Mouse (Mus musculus): ENCODE data around the gene Fbxl18. TPM values are rescaled to one million over a fixed set of nuclear protein-coding genes. Genes with fewer than 3 reads are reported as not detected.

Gene Fbxl18
- polyA plus RNA-seq, 1 experiment, result 21.3 TPM

- Histone ChIP-seq H3K4me1 (ENCODE audit: control insufficient read depth, insufficient read depth, low read length) (no peaks in the 10 kb centered on the region), H3K4me3 (replicated peaks; ENCODE audit: extremely low read depth, low read depth, low read length) (no peak overlapping the region)
- TF ChIP-seq POLR2A (IDR thresholded peaks at IDR 0.05; ENCODE audit: borderline replicate concordance, extremely low read depth, low read depth, low read length) (no peak), CTCF (IDR thresholded peaks at IDR 0.05; ENCODE audit: insufficient read depth, low read length) (0 out of 2 replicates have a peak, but pooled peaks have one; percentile 8)
- DNase-seq, result no peak
- 80% methylated on average over 4 of the region's 4 CpGs for whole genome bisulfite sequencing
Measured at GRCm38 (mm10) chr5:142856408-142856807, 38.8 kb downstream of the Fbxl18 start.

- DNase-seq, result peak; percentile 19
- H3K4me1 ChIP-seq (ENCODE audit: control insufficient read depth, insufficient read depth, low read length), result no peaks in the 10 kb centered on the region
- WGBS, result 75% methylated on average over 10 of the region's 10 CpGs
- TF ChIP-seq POLR2A (IDR thresholded peaks at IDR 0.05; ENCODE audit: borderline replicate concordance, extremely low read depth, low read depth, low read length) (no peak), CTCF (IDR thresholded peaks at IDR 0.05; ENCODE audit: insufficient read depth, low read length) (peak; percentile 56)
- H3K4me3 ChIP-seq (replicated peaks; ENCODE audit: extremely low read depth, low read depth, low read length), result no peak overlapping the region
Measured at GRCm38 (mm10) chr5:142854877-142855276, 40.3 kb downstream of the Fbxl18 start.

- 60% methylated on average over 6 of the region's 6 CpGs for WGBS
- Histone ChIP-seq H3K4me3 (replicated peaks; ENCODE audit: extremely low read depth, low read depth, low read length) (no peak overlapping the region), H3K4me1 (ENCODE audit: control insufficient read depth, insufficient read depth, low read length) (no peaks in the 10 kb centered on the region)
- DNase-seq, result no peak
- TF ChIP-seq POLR2A (IDR thresholded peaks at IDR 0.05; ENCODE audit: borderline replicate concordance, extremely low read depth, low read depth, low read length) (no peak), CTCF (IDR thresholded peaks at IDR 0.05; ENCODE audit: insufficient read depth, low read length) (no peak)
Measured at GRCm38 (mm10) chr5:142853585-142853984, 41.6 kb downstream of the Fbxl18 start.

- no peak for TF ChIP-seq CTCF (IDR thresholded peaks at IDR 0.05; ENCODE audit: insufficient read depth, low read length)
- TF ChIP-seq POLR2A (IDR thresholded peaks at IDR 0.05; ENCODE audit: borderline replicate concordance, extremely low read depth, low read depth, low read length), result no peak
- no peak for DNase-seq
- Histone ChIP-seq H3K4me1 (ENCODE audit: control insufficient read depth, insufficient read depth, low read length) (no peaks in the 10 kb centered on the region), H3K4me3 (replicated peaks; ENCODE audit: extremely low read depth, low read depth, low read length) (no peak overlapping the region)
- WGBS, result 56% methylated on average over 5 of the region's 5 CpGs
Measured at GRCm38 (mm10) chr5:142851681-142852049, 43.6 kb downstream of the Fbxl18 start.

GRCm38 (mm10) chr5:142850916-142851680 lies 44.1 kb downstream of the Fbxl18 start:
- H3K4me1 ChIP-seq (ENCODE audit: control insufficient read depth, insufficient read depth, low read length), result no peaks in the 10 kb centered on the region
- WGBS, result 70% methylated on average over 7 of the region's 7 CpGs
- no peak overlapping the region for H3K4me3 ChIP-seq (replicated peaks; ENCODE audit: extremely low read depth, low read depth, low read length)
- DNase-seq, result no peak
- no peak for TF ChIP-seq POLR2A (IDR thresholded peaks at IDR 0.05; ENCODE audit: borderline replicate concordance, extremely low read depth, low read depth, low read length)
- no peak for TF ChIP-seq CTCF (IDR thresholded peaks at IDR 0.05; ENCODE audit: insufficient read depth, low read length)

- WGBS, result 79% methylated on average over 9 of the region's 9 CpGs
- TF ChIP-seq CTCF (IDR thresholded peaks at IDR 0.05; ENCODE audit: insufficient read depth, low read length), result no peak
- TF ChIP-seq POLR2A (IDR thresholded peaks at IDR 0.05; ENCODE audit: borderline replicate concordance, extremely low read depth, low read depth, low read length), result no peak
- H3K4me3 ChIP-seq (replicated peaks; ENCODE audit: extremely low read depth, low read depth, low read length), result no peak overlapping the region
- no peak for DNase-seq
- H3K4me1 ChIP-seq (ENCODE audit: control insufficient read depth, insufficient read depth, low read length), result no peaks in the 10 kb centered on the region
Measured at GRCm38 (mm10) chr5:142850476-142850875, 44.7 kb downstream of the Fbxl18 start.

- Histone ChIP-seq H3K4me1 (ENCODE audit: control insufficient read depth, insufficient read depth, low read length) (no peaks in the 10 kb centered on the region), H3K4me3 (replicated peaks; ENCODE audit: extremely low read depth, low read depth, low read length) (no peak overlapping the region)
- no peak for TF ChIP-seq CTCF (IDR thresholded peaks at IDR 0.05; ENCODE audit: insufficient read depth, low read length)
- no peak for TF ChIP-seq POLR2A (IDR thresholded peaks at IDR 0.05; ENCODE audit: borderline replicate concordance, extremely low read depth, low read depth, low read length)
- WGBS, result 93% methylated on average over 7 of the region's 7 CpGs
- no peak for DNase-seq
Measured at GRCm38 (mm10) chr5:142848911-142849310, 46.3 kb downstream of the Fbxl18 start.

- TF ChIP-seq POLR2A (IDR thresholded peaks at IDR 0.05; ENCODE audit: borderline replicate concordance, extremely low read depth, low read depth, low read length) (no peak), CTCF (IDR thresholded peaks at IDR 0.05; ENCODE audit: insufficient read depth, low read length) (no peak)
- no peak overlapping the region for H3K4me3 ChIP-seq (replicated peaks; ENCODE audit: extremely low read depth, low read depth, low read length)
Measured at GRCm38 (mm10) chr5:142848149-142848548, 47.1 kb downstream of the Fbxl18 start.

GRCm38 (mm10) chr5:142844467-142844866 lies 50.8 kb downstream of the Fbxl18 start:
- Histone ChIP-seq H3K4me3 (replicated peaks; ENCODE audit: extremely low read depth, low read depth, low read length) (no peak overlapping the region), H3K4me1 (ENCODE audit: control insufficient read depth, insufficient read depth, low read length) (no peaks in the 10 kb centered on the region)
- WGBS, result 54% methylated on average over 8 of the region's 8 CpGs
- peak; percentile 12 for DNase-seq
- TF ChIP-seq POLR2A (IDR thresholded peaks at IDR 0.05; ENCODE audit: borderline replicate concordance, extremely low read depth, low read depth, low read length) (no peak), CTCF (IDR thresholded peaks at IDR 0.05; ENCODE audit: insufficient read depth, low read length) (peak; percentile 65)

More at GRCm38 (mm10) chr5:142848149-142848548, 47.1 kb downstream of the Fbxl18 start:
- H3K4me1 ChIP-seq (ENCODE audit: control insufficient read depth, insufficient read depth, low read length), result no peaks in the 10 kb centered on the region
- WGBS, result 40% methylated on average over 3 of the region's 3 CpGs
- DNase-seq, result no peak

- Histone ChIP-seq H3K4me1 (ENCODE audit: control insufficient read depth, insufficient read depth, low read length) (no peaks in the 10 kb centered on the region), H3K4me3 (replicated peaks; ENCODE audit: extremely low read depth, low read depth, low read length) (no peak overlapping the region)
- peak; percentile 57 for DNase-seq
- WGBS, result 37% methylated on average over 7 of the region's 7 CpGs
- no peak for TF ChIP-seq POLR2A (IDR thresholded peaks at IDR 0.05; ENCODE audit: borderline replicate concordance, extremely low read depth, low read depth, low read length)
- TF ChIP-seq CTCF (IDR thresholded peaks at IDR 0.05; ENCODE audit: insufficient read depth, low read length), result peak; percentile 62
Measured at GRCm38 (mm10) chr5:142842137-142842642, 53.0 kb downstream of the Fbxl18 start.

All from lung, adult 2 months (tissue).